Mouse (Mus musculus): ENCODE results near the gene Gucy1a1. TPM values are rescaled to one million over a fixed set of nuclear protein-coding genes. Genes with fewer than 3 reads are reported as not detected.
"Not testable (repeated sequence)": the region's sequence is repeated elsewhere in the genome, so short reads cannot be mapped to it uniquely, and the experiment has no call there.

The Gucy1a1 gene
- 4.9 and 6.6 TPM in 2 replicates for polyA plus RNA-seq (2016; fragmentation: Nextera tagmentation; extraction: Ambion mirVana)

DNA sequence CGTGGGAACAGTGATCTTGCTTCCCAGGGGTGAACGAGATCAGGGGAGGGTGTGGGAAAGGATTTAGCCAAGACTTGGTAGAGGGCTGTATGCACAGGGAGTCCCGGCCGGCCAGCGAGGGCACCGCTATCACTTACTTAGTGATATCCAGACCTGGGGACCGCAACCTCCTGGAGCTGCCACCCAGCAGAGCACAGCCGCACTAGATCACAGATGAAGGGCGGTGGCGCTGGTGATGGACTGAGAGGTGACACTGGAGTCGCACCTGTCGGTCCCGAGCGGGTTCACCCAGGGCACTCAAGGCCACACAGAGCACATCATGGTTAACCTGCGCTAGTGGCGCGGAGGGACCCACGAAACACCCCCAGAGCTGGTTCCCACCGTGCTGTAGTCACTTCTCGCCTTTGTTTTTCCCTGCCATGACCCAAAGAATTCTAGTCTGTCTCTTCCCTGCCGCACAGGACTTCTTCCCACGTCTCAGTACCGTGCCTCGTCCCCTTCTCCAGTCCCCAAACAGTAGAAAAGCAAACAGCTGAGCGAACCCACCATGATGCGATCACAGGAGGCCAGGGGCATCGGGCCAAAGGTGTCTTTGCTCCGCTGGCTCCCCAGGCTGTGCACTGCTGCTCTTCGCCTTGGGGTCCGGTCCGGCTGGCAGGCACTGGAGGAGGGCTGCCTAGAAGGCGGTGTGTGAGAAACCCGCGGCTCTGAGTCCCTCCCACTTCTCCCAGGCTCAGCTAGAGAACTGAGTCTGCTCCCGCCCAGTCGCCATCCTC lies at the start of gene Gucy1a1:
Gucy1a1 (minus strand) TSS at position 664 of the 776 bp plus-strand sequence.
- Histone ChIP-seq H3K27ac (no peak within 1 kb of the TSS), H3K36me3 (replicated peaks) (no peaks in the 10 kb centered on the region), H3K9me3 (no peaks in the 10 kb centered on the region), H3K9ac (peak within 1 kb of the TSS; percentile 63), H3K4me1 (peaks cover 7% of the 10 kb centered on the region), H3K27me3 (no peaks in the 10 kb centered on the region), H3K4me2 (peak within 1 kb of the TSS; percentile 93), H3K4me3 (replicated peaks) (peak within 1 kb of the TSS; percentile 47)
- under 1% methylated on average over 36 of the region's 36 CpGs for WGBS
- peak; percentile 87 for ATAC-seq (ENCODE audit: low FRiP score)

DNA sequence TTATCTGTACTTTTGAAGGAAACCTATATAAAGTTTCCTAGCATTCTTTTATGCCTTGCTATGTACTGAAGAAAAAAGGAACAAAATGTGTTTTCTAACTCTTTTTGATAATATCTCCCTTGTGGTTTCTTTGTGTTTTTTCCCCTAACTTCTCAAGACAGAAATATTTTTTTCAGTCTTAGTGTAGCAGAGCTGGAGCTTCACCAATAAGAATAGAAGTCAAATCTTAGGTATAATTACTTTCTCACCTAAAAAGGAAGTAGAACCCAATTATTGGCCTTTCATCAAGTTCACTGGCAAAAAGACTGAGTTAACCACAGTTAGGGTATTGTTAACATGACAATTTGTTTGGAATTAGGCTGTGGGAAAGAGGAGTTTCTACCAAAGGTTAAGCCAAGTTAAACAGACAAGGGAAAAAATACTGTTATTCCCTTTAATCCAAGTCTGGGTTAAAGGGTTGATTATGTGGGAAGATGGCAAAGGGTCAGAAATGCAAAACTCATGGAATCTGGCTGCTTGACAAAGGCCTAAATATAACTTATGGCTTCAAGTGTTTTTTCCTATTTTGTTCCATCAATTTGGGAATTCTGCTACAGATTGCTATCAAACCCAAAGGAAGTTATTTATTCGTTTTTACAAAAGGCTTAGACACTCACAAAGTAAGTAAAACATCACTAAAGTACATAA lies 46.1 kb upstream of the Gucy1a1 start:
- no peaks in the 10 kb centered on the region for H3K27me3 ChIP-seq
- no peaks in the 10 kb centered on the region for H3K4me1 ChIP-seq
- H3K4me2 ChIP-seq, result no peak overlapping the region
- no peaks in the 10 kb centered on the region for H3K36me3 ChIP-seq (replicated peaks)
- H3K4me3 ChIP-seq (replicated peaks), result no peak overlapping the region
- H3K27ac ChIP-seq, result no peak overlapping the region
- no peaks in the 10 kb centered on the region for H3K9me3 ChIP-seq
- WGBS, result 71% methylated on average over 1 of the region's 1 CpGs
- ATAC-seq (ENCODE audit: low FRiP score), result no peak
- H3K9ac ChIP-seq, result no peak overlapping the region

DNA sequence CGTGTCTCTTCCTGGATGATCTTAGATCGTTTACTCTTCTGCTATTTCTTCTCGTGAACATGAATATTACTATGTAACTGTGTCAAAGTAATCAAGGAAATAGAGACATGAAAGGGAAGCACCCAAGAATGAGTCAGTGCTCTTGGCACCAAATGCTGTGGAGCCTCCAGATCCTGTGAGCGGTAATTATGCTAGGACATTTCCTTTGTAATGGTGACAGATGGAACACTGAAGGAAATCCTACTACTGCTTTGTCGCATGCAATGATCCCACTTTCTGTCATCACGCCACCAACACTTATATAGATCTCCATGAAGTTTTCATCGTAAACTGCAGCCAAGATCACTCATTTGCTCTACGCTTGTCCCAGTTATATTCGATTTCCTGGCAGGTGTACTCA lies 40.0 kb upstream of the Gucy1a1 start:
- H3K9ac ChIP-seq, result no peak overlapping the region
- no peak overlapping the region for H3K27ac ChIP-seq
- H3K9me3 ChIP-seq, result no peaks in the 10 kb centered on the region
- no peaks in the 10 kb centered on the region for H3K36me3 ChIP-seq (replicated peaks)
- no peaks in the 10 kb centered on the region for H3K27me3 ChIP-seq
- no peak overlapping the region for H3K4me2 ChIP-seq
- H3K4me1 ChIP-seq, result no peaks in the 10 kb centered on the region
- WGBS, result 91% methylated on average over 9 of the region's 9 CpGs
- H3K4me3 ChIP-seq (replicated peaks), result no peak overlapping the region
- no peak for ATAC-seq (ENCODE audit: low FRiP score)

DNA sequence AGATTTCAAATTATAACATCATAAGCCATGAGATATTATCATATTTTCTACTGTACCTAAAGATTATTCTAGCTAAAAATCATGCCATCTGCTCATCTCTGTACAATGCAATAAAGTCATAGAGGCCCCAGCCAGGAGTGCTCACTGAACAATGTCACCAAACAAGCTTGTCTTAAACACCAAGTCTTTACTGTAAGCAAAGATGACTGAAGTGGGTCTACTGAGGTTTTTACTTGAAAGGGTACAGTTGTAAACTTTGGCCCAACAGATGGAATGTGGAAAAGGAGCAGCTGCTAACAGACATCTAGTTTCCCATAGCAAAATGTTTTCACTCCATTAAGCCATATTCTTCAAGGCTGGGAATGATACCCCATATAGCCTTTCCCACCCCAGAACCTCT lies 35.9 kb upstream of the Gucy1a1 start:
- no peak for ATAC-seq (ENCODE audit: low FRiP score)
- H3K27me3 ChIP-seq, result no peaks in the 10 kb centered on the region

DNA sequence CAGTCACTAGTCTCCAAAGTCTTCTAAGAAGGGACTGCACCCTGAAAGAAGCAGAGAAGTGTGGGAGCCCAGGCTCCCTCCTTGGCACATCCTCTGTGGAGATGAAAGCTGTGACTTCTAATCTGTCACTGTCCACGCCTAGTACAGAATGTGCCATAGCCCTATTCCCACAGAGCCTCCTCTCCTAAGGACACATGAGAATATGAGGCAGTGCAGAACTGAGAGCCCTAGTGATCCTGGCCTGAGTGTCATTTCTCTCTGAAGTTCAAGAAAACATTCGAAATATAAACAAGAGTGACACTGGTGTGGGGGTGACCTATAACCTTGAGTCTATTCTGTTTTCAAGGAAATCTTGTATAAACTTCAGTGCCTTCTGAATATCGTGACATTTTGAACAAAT lies 34.7 kb upstream of the Gucy1a1 start:
- Histone ChIP-seq H3K27me3 (no peaks in the 10 kb centered on the region), H3K9me3 (no peaks in the 10 kb centered on the region), H3K36me3 (replicated peaks) (no peaks in the 10 kb centered on the region), H3K4me2 (no peak overlapping the region), H3K4me1 (no peaks in the 10 kb centered on the region), H3K4me3 (replicated peaks) (no peak overlapping the region), H3K9ac (no peak overlapping the region), H3K27ac (no peak overlapping the region)
- WGBS, result 81% methylated on average over 3 of the region's 3 CpGs
- ATAC-seq (ENCODE audit: low FRiP score), result no peak

More for the DNA sequence above, 35.9 kb upstream of the Gucy1a1 start:
- no peak overlapping the region for H3K27ac ChIP-seq
- H3K4me2 ChIP-seq, result no peak overlapping the region
- no peaks in the 10 kb centered on the region for H3K4me1 ChIP-seq
- no peak overlapping the region for H3K9ac ChIP-seq
- H3K4me3 ChIP-seq (replicated peaks), result no peak overlapping the region
- no peaks in the 10 kb centered on the region for H3K36me3 ChIP-seq (replicated peaks)
- H3K9me3 ChIP-seq, result no peaks in the 10 kb centered on the region

DNA sequence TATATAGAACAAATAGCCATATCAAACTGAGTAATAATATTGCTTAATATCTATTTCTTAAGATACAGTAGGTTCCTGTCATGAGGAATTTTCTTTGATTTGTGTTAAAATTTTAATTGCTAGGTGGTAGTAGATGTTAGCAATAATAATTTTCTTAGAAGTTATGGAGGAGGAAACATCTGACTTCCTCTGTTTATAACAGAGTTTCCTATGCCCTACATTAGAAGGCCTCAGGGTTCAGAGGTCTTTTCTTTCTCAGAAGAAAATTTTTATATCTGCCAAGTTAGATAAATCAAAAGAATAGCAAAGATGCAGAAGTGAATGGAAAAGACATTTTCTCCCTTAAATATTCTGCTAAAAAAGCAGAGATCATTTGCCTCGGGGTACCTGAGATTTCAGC lies 29.9 kb upstream of the Gucy1a1 start:
- Histone ChIP-seq H3K27ac (no peak overlapping the region), H3K9ac (no peak overlapping the region), H3K36me3 (replicated peaks) (no peaks in the 10 kb centered on the region), H3K27me3 (no peaks in the 10 kb centered on the region), H3K4me3 (replicated peaks) (no peak overlapping the region), H3K4me1 (no peaks in the 10 kb centered on the region), H3K9me3 (no peaks in the 10 kb centered on the region), H3K4me2 (no peak overlapping the region)
- WGBS, result 81% methylated on average over 1 of the region's 1 CpGs
- no peak for ATAC-seq (ENCODE audit: low FRiP score)

DNA sequence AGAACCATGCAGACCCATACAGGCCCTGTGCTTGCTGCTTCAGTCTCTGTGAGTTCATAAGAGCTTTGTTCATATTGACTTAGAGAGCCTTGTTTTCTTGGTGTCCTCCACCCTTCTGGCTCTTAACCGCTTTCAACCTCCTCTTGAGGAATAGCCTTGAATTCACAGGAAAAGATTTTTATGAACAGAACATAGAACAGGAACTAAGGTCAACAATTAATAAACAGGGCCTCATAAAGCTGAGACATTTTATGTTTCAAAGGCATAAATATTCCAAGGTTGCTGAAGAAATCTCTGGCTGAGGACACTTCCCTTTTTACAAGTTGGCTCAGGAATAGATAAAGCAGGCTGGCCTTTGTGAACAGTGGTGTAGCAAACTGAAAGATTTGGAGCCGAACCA lies 21.5 kb upstream of the Gucy1a1 start:
- ATAC-seq (ENCODE audit: low FRiP score), result no peak
- no peaks in the 10 kb centered on the region for H3K9me3 ChIP-seq
- H3K27me3 ChIP-seq, result no peaks in the 10 kb centered on the region
- no peak overlapping the region for H3K9ac ChIP-seq
- H3K4me2 ChIP-seq, result no peak overlapping the region
- no peaks in the 10 kb centered on the region for H3K4me1 ChIP-seq
- WGBS, result 92% methylated on average over 2 of the region's 2 CpGs
- no peak overlapping the region for H3K27ac ChIP-seq
- no peak overlapping the region for H3K4me3 ChIP-seq (replicated peaks)
- no peaks in the 10 kb centered on the region for H3K36me3 ChIP-seq (replicated peaks)

DNA sequence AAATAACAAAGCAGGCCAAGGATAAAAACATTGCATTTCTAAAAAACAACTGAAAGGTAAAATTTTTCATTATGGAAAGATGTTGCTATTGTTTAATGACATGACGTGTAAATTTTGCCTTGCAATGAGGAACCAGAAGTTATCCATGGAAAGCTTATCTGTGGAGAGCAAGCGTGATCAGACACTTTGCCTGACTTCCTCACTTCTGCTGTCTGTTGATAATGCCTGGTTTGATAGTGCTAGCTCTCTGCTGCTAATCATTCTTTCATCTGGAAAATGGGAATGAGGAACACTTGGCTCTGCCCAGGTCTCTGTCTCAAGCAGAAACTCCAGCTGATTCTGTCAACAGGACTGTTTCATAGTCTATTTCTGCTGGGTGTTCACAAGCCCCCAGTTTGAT lies 20.3 kb upstream of the Gucy1a1 start:
- 89% methylated on average over 2 of the region's 2 CpGs for WGBS
- no peak for ATAC-seq (ENCODE audit: low FRiP score)
- no peak overlapping the region for H3K27ac ChIP-seq
- no peaks in the 10 kb centered on the region for H3K27me3 ChIP-seq
- H3K4me2 ChIP-seq, result no peak overlapping the region
- no peak overlapping the region for H3K4me3 ChIP-seq (replicated peaks)
- H3K36me3 ChIP-seq (replicated peaks), result no peaks in the 10 kb centered on the region
- H3K9ac ChIP-seq, result no peak overlapping the region
- H3K4me1 ChIP-seq, result no peaks in the 10 kb centered on the region
- no peaks in the 10 kb centered on the region for H3K9me3 ChIP-seq

DNA sequence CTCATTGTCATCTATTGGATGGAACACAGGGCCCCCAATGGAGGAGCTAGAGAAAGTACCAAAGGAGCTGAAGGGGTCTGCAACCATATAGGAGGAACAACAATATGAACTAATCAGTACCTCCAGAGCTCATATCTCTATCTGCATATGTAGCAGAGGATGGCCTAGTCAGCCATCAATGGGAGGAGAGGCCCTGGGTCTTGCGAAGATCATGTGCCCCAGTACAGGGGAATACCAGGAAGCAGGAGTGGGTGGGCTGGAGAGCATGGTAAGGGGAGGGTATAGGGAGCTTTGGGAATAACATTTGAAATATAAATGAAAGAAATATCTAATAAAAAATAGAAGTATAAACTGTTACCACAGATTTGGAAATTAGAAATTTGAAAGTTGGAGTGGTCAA lies 17.4 kb upstream of the Gucy1a1 start:
- not testable (repeated sequence) for H3K27ac ChIP-seq; H3K4me2 ChIP-seq; H3K9me3 ChIP-seq; H3K27me3 ChIP-seq; H3K9ac ChIP-seq; H3K36me3 ChIP-seq (replicated peaks); H3K4me1 ChIP-seq; ATAC-seq (ENCODE audit: low FRiP score); H3K4me3 ChIP-seq (replicated peaks)
- WGBS, result 93% methylated on average over 1 of the region's 1 CpGs

DNA sequence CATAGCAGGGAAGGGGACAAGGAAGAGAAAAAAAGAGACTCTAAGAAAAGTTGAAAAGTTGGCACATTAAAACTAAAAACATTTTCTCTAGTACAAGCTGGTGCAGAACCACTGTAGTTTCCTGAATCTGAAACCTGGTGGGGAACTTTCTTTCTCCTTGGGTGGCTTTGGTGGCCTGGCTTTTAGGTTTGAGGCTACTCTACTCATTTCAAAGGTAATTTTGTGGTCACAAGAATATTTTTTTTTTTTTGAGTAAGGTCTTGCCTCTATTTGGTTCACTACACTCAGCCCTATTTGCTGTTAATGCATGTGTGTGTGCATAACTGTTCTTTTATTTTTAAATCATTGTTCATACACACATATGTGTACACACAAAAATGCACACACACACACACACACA lies 389 bp upstream of the Gucy1a1 start:
- Histone ChIP-seq H3K36me3 (replicated peaks) (no peaks in the 10 kb centered on the region), H3K9ac (no peak overlapping the region), H3K27me3 (no peaks in the 10 kb centered on the region), H3K4me2 (peak overlapping the region; percentile 93), H3K4me1 (peaks cover 7% of the 10 kb centered on the region), H3K27ac (no peak overlapping the region), H3K4me3 (replicated peaks) (peak overlapping the region; percentile 47), H3K9me3 (no peaks in the 10 kb centered on the region)
- ATAC-seq (ENCODE audit: low FRiP score), result no peak

DNA sequence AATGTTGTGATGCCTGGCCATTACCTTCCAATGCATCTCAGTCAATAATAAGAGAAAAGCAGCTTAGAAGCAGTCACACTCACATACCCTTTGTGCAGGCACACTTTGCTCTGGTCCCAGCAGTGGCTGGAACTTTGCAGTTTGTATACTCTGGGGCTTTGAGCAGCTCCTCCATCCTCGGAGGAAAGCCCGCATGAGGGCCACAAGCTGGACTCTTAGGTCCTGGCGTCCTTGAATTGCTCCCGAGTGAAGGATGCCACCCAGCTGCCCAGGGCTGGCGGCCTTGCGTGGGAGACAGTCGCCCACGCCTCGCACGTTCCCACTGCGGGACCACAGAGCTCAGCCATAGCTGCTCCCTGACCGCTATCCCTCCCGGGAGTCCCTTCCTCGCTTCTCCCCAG lies 864 bp downstream of the Gucy1a1 start:
- Histone ChIP-seq H3K9ac (peak overlapping the region; percentile 63), H3K4me2 (peak overlapping the region; percentile 93), H3K9me3 (no peaks in the 10 kb centered on the region), H3K4me1 (peaks cover 7% of the 10 kb centered on the region), H3K27me3 (no peaks in the 10 kb centered on the region), H3K4me3 (replicated peaks) (peak overlapping the region; percentile 47), H3K27ac (no peak overlapping the region), H3K36me3 (replicated peaks) (no peaks in the 10 kb centered on the region)
- 5% methylated on average over 14 of the region's 14 CpGs for WGBS
- peak; percentile 15 for ATAC-seq (ENCODE audit: low FRiP score)

DNA sequence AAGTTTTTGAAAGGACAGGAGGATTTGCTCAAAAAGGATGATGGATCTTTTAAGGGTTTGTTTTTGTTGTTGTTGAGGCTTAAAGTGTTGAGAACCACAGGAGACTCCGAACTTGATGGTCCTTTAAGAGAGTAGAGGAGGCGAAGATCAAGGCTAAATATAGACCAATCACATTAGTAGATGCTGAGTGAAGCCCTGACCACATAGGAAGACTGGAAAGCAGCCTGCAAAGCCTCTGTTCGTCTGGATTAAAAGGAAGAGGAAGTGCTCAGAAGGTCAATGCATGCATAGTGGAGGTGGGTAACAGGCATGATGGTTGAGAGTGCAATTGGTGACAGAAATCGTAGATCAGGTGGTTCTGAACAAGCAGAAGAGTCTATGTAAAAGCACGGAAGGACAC lies 4.8 kb downstream of the Gucy1a1 start:
- no peak overlapping the region for H3K4me3 ChIP-seq (replicated peaks)
- H3K4me1 ChIP-seq, result peaks cover 11% of the 10 kb centered on the region
- no peak overlapping the region for H3K27ac ChIP-seq
- 66% methylated on average over 5 of the region's 5 CpGs for whole genome bisulfite sequencing
- no peaks in the 10 kb centered on the region for H3K9me3 ChIP-seq
- H3K4me2 ChIP-seq, result no peak overlapping the region
- H3K9ac ChIP-seq, result no peak overlapping the region
- ATAC-seq (ENCODE audit: low FRiP score), result no peak
- H3K36me3 ChIP-seq (replicated peaks), result no peaks in the 10 kb centered on the region
- no peaks in the 10 kb centered on the region for H3K27me3 ChIP-seq

Data from forebrain, embryonic 12.5 days (tissue).